Comparison of ENCODE assay signal across 10 mouse cellular contexts in genomic region chr3:103904705-103905104, GRCm38 (mm10). TPM values are rescaled to one million over a fixed set of nuclear protein-coding genes. Genes with fewer than 3 reads are reported as not detected.
DNase-seq lines count a peak whose midpoint lies in the region; ATAC-seq lines count a peak whose summit lies in the region.
"Had no signal": no experiment of that assay in that cellular context is flagged by ENCODE, and none has a peak within 500 bp of the region (broad histone marks: within the 10 kb centered on the region; RNA-seq: fewer than 3 reads in every experiment).

No protein-coding gene starts in this region.

- no peaks in the 10 kb centered on the region for H3K27me3 ChIP-seq in hindbrain, embryonic 11.5 days (ENCODE audit: control insufficient read depth, insufficient read depth, low read length)
- H3K27me3 ChIP-seq in hindbrain, embryonic 16.5 days (replicated peaks; ENCODE audit: control insufficient read depth, insufficient read depth, low read length) = no peaks in the 10 kb centered on the region
- H3K27me3 ChIP-seq: embryonic facial prominence, embryonic 13.5 days had no signal

- H3K4me2 ChIP-seq in hindbrain, embryonic 11.5 days (replicated peaks; ENCODE audit: low read depth, low read length) = no peak overlapping the region
- H3K4me2 ChIP-seq in hindbrain, embryonic 16.5 days (ENCODE audit: low read length) = no peak overlapping the region
- H3K4me2 ChIP-seq: embryonic facial prominence, embryonic 13.5 days had no signal

- no peak overlapping the region for H3K27ac ChIP-seq in hindbrain, embryonic 11.5 days (ENCODE audit: low read depth, low read length)
- H3K27ac ChIP-seq in hindbrain, embryonic 16.5 days (ENCODE audit: low read depth, low read length) = no peak overlapping the region
- H3K27ac ChIP-seq: embryonic facial prominence, embryonic 13.5 days; macrophage had no signal

- H3K4me3 ChIP-seq in hindbrain, embryonic 11.5 days (ENCODE audit: low read depth, low read length) = no peak overlapping the region
- H3K4me3 ChIP-seq in hindbrain, embryonic 16.5 days (ENCODE audit: low read length) = no peak overlapping the region
- H3K4me3 ChIP-seq: embryonic facial prominence, embryonic 13.5 days had no signal

- H3K9me3 ChIP-seq in hindbrain, embryonic 11.5 days (ENCODE audit: control insufficient read depth, low read length) = no peaks in the 10 kb centered on the region
- H3K9me3 ChIP-seq in hindbrain, embryonic 16.5 days (ENCODE audit: control insufficient read depth, low read length) = no peaks in the 10 kb centered on the region
- H3K9me3 ChIP-seq: embryonic facial prominence, embryonic 13.5 days had no signal

- WGBS in hindbrain, embryonic 11.5 days = 92% methylated on average over 1 of the region's 1 CpGs
- 82% methylated on average over 1 of the region's 1 CpGs for WGBS in hindbrain, embryonic 16.5 days

- DNase-seq in hindbrain, embryonic 11.5 days (ENCODE audit: low spot score) = peak; percentile 38
- peak; percentile 48 for DNase-seq in CD4-positive helper T cell, adult 2 months (ENCODE audit: low read depth, low spot score)
- DNase-seq in adipocyte (ENCODE audit: low spot score) = peak; percentile 70
- DNase-seq in ovary, postnatal 10 days (ENCODE audit: low spot score) = no peak
- no peak for DNase-seq in right cerebral cortex, postnatal 10 days (ENCODE audit: low spot score in 2 of 2)

- no peaks in the 10 kb centered on the region for H3K4me1 ChIP-seq in hindbrain, embryonic 11.5 days (replicated peaks; ENCODE audit: control insufficient read depth, insufficient read depth, low read length)
- H3K4me1 ChIP-seq in hindbrain, embryonic 16.5 days (ENCODE audit: control insufficient read depth, insufficient read depth, low read depth, low read length) = no peaks in the 10 kb centered on the region
- H3K4me1 ChIP-seq: embryonic facial prominence, embryonic 13.5 days had no signal

- H3K36me3 ChIP-seq in hindbrain, embryonic 11.5 days (ENCODE audit: control insufficient read depth, insufficient read depth, low read length) = no peaks in the 10 kb centered on the region
- no peaks in the 10 kb centered on the region for H3K36me3 ChIP-seq in hindbrain, embryonic 16.5 days (ENCODE audit: control insufficient read depth, insufficient read depth, low read length)
- H3K36me3 ChIP-seq: embryonic facial prominence, embryonic 13.5 days had no signal

- H3K9ac ChIP-seq in hindbrain, embryonic 11.5 days (ENCODE audit: low read depth, low read length) = no peak overlapping the region
- H3K9ac ChIP-seq in hindbrain, embryonic 16.5 days (ENCODE audit: low read depth, low read length) = no peak overlapping the region
- H3K9ac ChIP-seq: embryonic facial prominence, embryonic 13.5 days had no signal

- no peak for ATAC-seq in hindbrain, embryonic 11.5 days (ENCODE audit: low FRiP score)
- ATAC-seq in hindbrain, embryonic 16.5 days = no peak
- ATAC-seq in granulocyte monocyte progenitor cell, adult 5-6 weeks (replicated peaks; ENCODE audit: poor library complexity, severe bottlenecking) = peak; percentile 56
- ATAC-seq in megakaryocyte-erythroid progenitor cell, adult 5-6 weeks (replicated peaks; ENCODE audit: low FRiP score, low TSS enrichment, poor library complexity, severe bottlenecking) = peak; percentile 97

RNA-seq across cellular contexts. Expression of gene Rsbn1, which starts 9.2 kb away (rescaled TPM):
- 20.0 and 22.7 TPM in 2 replicates for polyA plus RNA-seq in hindbrain, embryonic 11.5 days (2014; fragmentation: Nextera tagmentation; extraction: Ambion mirVana)
- 15.4 and 17.4 TPM in 2 replicates for polyA plus RNA-seq in hindbrain, embryonic 16.5 days (2015; fragmentation: Nextera tagmentation; extraction: Ambion mirVana)
- total RNA-seq in granulocyte monocyte progenitor cell, adult 5-6 weeks (2014; fragmentation: Nextera tagmentation) = 30.6 and 37.7 TPM in 2 replicates
- total RNA-seq in granulocyte monocyte progenitor cell, adult 5-6 weeks (2017) = 59.6 and 63.9 TPM in 2 replicates
- total RNA-seq in megakaryocyte-erythroid progenitor cell, adult 5-6 weeks (2014; fragmentation: Nextera tagmentation) = 22.9 and 25.1 TPM in 2 replicates
- total RNA-seq in megakaryocyte-erythroid progenitor cell, adult 5-6 weeks (2017) = 30.6 and 38.4 TPM in 2 replicates

RNA-seq across cellular contexts. Expression of gene Ptpn22, which starts 45.1 kb away (rescaled TPM):
- 0.08 TPM in 1 of 2 replicates, not detected in the other for polyA plus RNA-seq in hindbrain, embryonic 11.5 days (2014; fragmentation: Nextera tagmentation; extraction: Ambion mirVana)
- 0.43 and 0.59 TPM in 2 replicates for polyA plus RNA-seq in hindbrain, embryonic 16.5 days (2015; fragmentation: Nextera tagmentation; extraction: Ambion mirVana)
- 69.0 and 80.1 TPM in 2 replicates for total RNA-seq in granulocyte monocyte progenitor cell, adult 5-6 weeks (2014; fragmentation: Nextera tagmentation)
- total RNA-seq in granulocyte monocyte progenitor cell, adult 5-6 weeks (2017) = 42.2 and 65.5 TPM in 2 replicates
- 6.7 and 15.5 TPM in 2 replicates for total RNA-seq in megakaryocyte-erythroid progenitor cell, adult 5-6 weeks (2014; fragmentation: Nextera tagmentation)
- total RNA-seq in megakaryocyte-erythroid progenitor cell, adult 5-6 weeks (2017) = 14.0 and 19.4 TPM in 2 replicates

Comparison
In these comparisons a context has a peak if more than half of its experiments do, and no peak if none do; other contexts are left out.
1. ATAC-seq: peak in granulocyte monocyte progenitor cell, adult 5-6 weeks (single experiment) and megakaryocyte-erythroid progenitor cell, adult 5-6 weeks (single experiment); none in hindbrain, embryonic 11.5 days (single experiment) and hindbrain, embryonic 16.5 days (single experiment).
2. DNase-seq: peak in hindbrain, embryonic 11.5 days (single experiment), CD4-positive helper T cell, adult 2 months (single experiment) and adipocyte (single experiment); none in ovary, postnatal 10 days (single experiment) and right cerebral cortex, postnatal 10 days (0 of 2).